Mouse (Mus musculus): Measurements from ENCODE around the gene Pdcd11.

DNA sequence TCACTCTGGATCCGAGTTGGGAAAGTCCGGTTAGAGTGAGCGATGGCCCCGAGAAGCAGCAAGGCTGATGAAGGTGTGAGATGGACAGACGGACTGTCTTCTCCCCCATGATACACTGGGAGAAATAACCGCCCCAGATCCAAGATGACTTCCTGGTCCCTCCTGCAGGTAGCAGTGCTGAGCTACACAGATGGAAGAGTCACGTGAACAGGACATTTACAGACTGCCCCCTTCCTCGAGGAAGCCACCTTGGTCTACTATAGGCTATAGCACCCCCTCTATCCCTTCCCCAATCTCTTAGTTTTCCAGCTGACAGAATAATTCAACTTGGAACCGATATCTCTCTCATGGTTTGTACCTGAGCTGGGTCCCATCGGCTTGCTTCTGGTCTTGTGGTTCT lies 87.4 kb downstream of the Pdcd11 start:
- TF ChIP-seq CTCF (IDR thresholded peaks at IDR 0.05; ENCODE audit: low read depth) (peak; percentile 61), EP300 (IDR thresholded peaks at IDR 0.05; ENCODE audit: low read depth) (no peak)

Measured in liver, postnatal 0 days (tissue).